Mouse (Mus musculus) midbrain, postnatal 0 days (tissue): ENCODE results near the gene Irf2bpl. TPM values are rescaled to one million over a fixed set of nuclear protein-coding genes. Genes with fewer than 3 reads are reported as not detected.
A peak's percentile ranks its signal among the peaks of the same experiment; 100 is the strongest.

Experiments used
- ATAC-seq: fragments of 200-750 bp; cut with Nextera tagmentation; 2 replicates; pipeline ENCODE4 v1.8.0; 2017; ENCODE audit warnings: moderate number of reproducible peaks, mild to moderate bottlenecking, moderate TSS enrichment, moderate library complexity; ENCODE audit not compliant: low FRiP score
- DNase-seq: peaks from one replicate; pipeline ENCODE4 v3.0.0-alpha.2; 2015; ENCODE audit warnings: low spot score
- H3K27ac ChIP-seq: fragments of 300-500 bp; sonication (generic); 2 replicates; pipeline ENCODE4 v1.5.1; 2014; ENCODE audit warnings: low read depth, mild to moderate bottlenecking, low read length, mixed read lengths
- H3K27me3 ChIP-seq: fragments of 300-500 bp; sonication (generic); 2 replicates; pipeline ENCODE4 v1.6.1; 2014; ENCODE audit warnings: low read length, control low read depth, mixed read lengths; ENCODE audit not compliant: insufficient read depth
- H3K36me3 ChIP-seq: fragments of 300-500 bp; sonication (generic); 2 replicates; pipeline ENCODE4 v1.6.1; 2014; ENCODE audit warnings: low read length, control low read depth, mixed read lengths; ENCODE audit not compliant: insufficient read depth
- H3K4me1 ChIP-seq: fragments of 300-500 bp; sonication (generic); 2 replicates; pipeline ENCODE4 v1.6.1; 2014; ENCODE audit warnings: mild to moderate bottlenecking, control low read depth, antibody characterized with exemption, low read length, mixed read lengths; ENCODE audit not compliant: insufficient read depth
- H3K4me2 ChIP-seq: fragments of 300-500 bp; sonication (generic); 2 replicates; pipeline ENCODE4 v1.6.1; 2014; ENCODE audit warnings: low read depth, mild to moderate bottlenecking, low read length, mixed read lengths; ENCODE audit not compliant: poor library complexity, severe bottlenecking
- H3K4me3 ChIP-seq: fragments of 300-500 bp; sonication (generic); 2 replicates; pipeline ENCODE4 v1.5.1; 2014; ENCODE audit warnings: low read depth, mild to moderate bottlenecking, low read length, moderate library complexity
- H3K9ac ChIP-seq: fragments of 300-500 bp; sonication (generic); replicated peaks from 2 replicates; pipeline ENCODE4 v1.6.1; 2014; ENCODE audit warnings: mild to moderate bottlenecking, low read length, moderate library complexity, mixed read lengths; ENCODE audit not compliant: poor library complexity, severe bottlenecking
- H3K9me3 ChIP-seq: fragments of 300-500 bp; sonication (generic); 2 replicates; pipeline ENCODE4 v1.6.1; 2016; ENCODE audit warnings: low read length, control low read depth
- CTCF ChIP-seq: IDR thresholded peaks from 2 replicates; pipeline ENCODE4 v1.5.1; 2016; ENCODE audit warnings: antibody characterized with exemption, mild to moderate bottlenecking
- WGBS: fragments of 180-500 bp; shearing (Covaris S2); extraction: QIAGEN DNeasy Blood & Tissue Kit; methylation state at CpG from one replicate; pipeline ENCODE4 v1.1.7; 2014; 5-methylcytosine and 5-hydroxymethylcytosine counted together
- polyA plus RNA-seq: library from polyadenylated mRNA; unstranded; fragments of >200 nt; fragmentation: Nextera tagmentation; extraction: Ambion mirVana; gene quantifications from 2 replicates; pipeline ENCODE4 v1.2.1, GENCODE M21; 2015
- total RNA-seq: library from RNA; depleted of rRNA; stranded (reverse); fragments of >200 nt; gene quantifications from 2 replicates; pipeline ENCODE4 v1.2.3, GENCODE M21; 2014

Gene Irf2bpl
- total and polyA plus RNA-seq, 2 experiments from 2014 or later, result 86.2 to 191 TPM

DNA sequence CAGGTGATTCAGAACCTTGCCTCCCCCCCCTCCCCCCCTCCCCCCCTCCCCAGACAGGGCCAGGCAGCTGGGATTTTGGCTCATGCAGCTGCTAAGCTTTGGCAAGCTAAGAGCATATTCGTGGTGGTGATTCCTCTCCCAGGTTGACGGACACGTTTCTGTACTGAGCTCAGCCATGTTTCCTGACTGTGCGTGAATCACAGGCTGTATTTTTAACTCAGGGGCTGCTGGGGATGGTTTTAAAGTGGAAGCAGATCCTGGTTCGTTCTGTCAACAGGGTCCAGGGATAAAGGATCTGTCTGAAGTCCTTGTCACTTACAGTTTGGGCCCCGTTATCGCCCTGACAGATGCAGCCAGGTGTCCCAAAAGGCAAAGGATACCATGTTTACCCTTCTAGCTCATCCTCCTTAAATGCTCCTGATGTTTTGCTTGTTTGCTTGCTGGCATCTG, 11.9 kb upstream of the Irf2bpl start:
- TF ChIP-seq CTCF, result no peak
- no peak overlapping the region for H3K4me3 ChIP-seq
- peaks cover 46% of the 10 kb centered on the region for H3K4me1 ChIP-seq
- under 1% methylated on average over 7 of the region's 7 CpGs for WGBS
- ATAC-seq, result no peak
- peak overlapping the region; percentile 48 for H3K9ac ChIP-seq
- DNase-seq, result no peak
- H3K4me2 ChIP-seq, result peak overlapping the region; percentile 46
- no peaks in the 10 kb centered on the region for H3K36me3 ChIP-seq
- no peaks in the 10 kb centered on the region for H3K27me3 ChIP-seq
- H3K9me3 ChIP-seq, result no peaks in the 10 kb centered on the region
- peak overlapping the region; percentile 94 for H3K27ac ChIP-seq

DNA sequence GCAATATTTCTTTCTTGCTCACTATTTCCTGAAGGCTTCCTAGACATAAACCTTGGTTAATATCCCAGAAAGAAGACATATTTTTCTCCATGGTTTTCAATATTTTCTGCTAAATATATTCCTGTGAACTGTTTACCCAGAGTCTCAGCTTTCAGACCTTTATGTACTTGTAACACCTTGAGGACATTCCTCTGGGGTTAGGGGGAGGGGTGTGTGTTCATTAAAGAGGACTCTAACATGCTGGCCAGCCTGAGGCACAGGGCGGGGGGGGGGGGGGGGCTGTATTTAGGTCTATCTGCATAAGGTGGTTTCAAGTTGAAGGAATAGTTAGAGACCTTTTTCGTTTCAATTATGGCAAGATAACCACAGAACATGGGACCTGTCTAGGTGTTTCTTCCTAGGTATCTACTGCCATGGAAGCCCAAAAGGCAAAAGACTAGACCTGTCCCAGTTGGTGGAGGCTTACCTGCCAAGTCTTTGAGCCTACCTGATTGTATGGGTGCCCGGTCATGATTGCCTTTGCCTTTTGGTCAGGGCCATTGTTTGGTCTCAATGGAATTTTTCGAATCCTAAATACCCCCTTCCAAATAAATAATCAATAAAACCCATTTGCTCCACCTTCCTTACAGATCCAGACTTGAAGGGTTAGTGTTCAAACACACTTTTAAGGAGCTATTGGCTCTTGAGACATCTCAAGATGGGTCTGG, 11.3 kb upstream of the Irf2bpl start:
- H3K4me3 ChIP-seq, result peak overlapping the region; percentile 24; the same call in 1 of the 2 replicates
- H3K27me3 ChIP-seq, result no peaks in the 10 kb centered on the region
- peak overlapping the region; percentile 46 for H3K4me2 ChIP-seq
- peak overlapping the region; percentile 48 for H3K9ac ChIP-seq
- ATAC-seq (no peak), DNase-seq (no peak)
- TF ChIP-seq CTCF, result no peak
- peaks cover 51% of the 10 kb centered on the region for H3K4me1 ChIP-seq
- H3K9me3 ChIP-seq, result no peaks in the 10 kb centered on the region
- no peaks in the 10 kb centered on the region for H3K36me3 ChIP-seq
- peak overlapping the region; percentile 94 for H3K27ac ChIP-seq
- 41% methylated on average over 3 of the region's 4 CpGs for WGBS

DNA sequence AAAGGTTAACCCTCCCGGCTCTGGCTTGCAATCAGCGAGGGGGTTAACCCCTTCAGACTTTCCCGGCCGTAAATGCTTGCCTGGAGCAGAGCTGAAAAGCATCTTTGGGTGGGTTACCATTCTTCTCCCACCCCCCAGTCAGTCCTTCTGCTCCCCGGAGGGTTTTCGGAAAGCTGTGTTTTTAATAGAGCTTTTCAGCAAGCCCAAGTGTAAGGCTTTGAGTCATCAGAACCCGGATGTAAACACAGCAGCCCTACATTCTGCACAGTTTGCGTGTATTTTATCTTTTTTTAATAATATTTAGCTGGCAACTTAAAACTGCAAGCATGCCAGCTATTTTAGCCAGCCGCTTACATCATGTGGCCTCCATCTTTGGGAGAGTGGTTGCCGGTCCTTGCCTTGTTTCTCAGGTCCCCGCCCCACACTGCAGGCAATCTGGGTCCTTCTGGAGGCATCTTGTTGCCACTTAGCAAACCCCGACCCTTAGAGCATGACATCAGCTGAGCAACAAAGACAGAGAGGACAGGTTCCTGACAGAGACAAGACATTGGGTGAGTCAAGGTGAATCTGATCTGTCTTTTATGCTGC, 10.3 kb upstream of the Irf2bpl start:
- Histone ChIP-seq H3K9me3 (no peaks in the 10 kb centered on the region), H3K36me3 (no peaks in the 10 kb centered on the region), H3K4me1 (peaks cover 60% of the 10 kb centered on the region), H3K4me2 (peak overlapping the region; percentile 46), H3K4me3 (peak overlapping the region; percentile 24), H3K27ac (peak overlapping the region; percentile 94), H3K9ac (peak overlapping the region; percentile 34; the same call in 1 of the 2 replicates), H3K27me3 (no peaks in the 10 kb centered on the region)
- peak; percentile 27 for ATAC-seq
- no peak for TF ChIP-seq CTCF
- WGBS, result under 1% methylated on average over 12 of the region's 12 CpGs
- DNase-seq, result peak; percentile 78

DNA sequence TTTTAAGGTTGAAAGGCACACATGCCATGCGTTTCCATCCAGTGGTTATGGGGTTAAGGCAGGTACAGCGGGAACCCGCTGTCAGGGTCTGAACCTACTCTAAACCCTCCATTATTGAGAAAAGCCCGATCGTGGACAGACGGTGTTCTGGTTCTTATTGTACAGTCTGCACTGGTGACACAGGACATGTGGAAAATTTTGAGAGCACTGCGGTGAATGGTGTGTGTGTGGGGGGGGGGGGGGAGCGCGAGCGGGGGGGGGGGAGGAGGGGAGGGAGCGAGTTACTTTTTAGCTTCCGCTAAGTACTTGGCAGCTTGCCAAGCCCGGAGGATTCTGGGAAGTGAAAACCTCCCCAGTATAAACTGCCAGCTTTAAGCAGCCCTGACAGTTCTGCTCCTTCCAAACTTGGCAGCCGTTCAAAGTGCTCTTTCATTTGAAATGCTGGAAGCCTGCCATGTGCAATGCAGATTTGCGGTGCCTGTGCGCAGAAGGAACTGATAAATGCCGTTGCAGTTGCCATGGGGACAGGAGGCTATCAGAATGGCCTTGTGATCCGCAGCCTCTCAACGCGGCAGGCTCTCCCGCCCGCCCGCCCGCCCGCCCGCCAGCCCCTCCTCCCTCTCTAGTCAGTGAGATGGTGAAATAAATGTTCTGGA, 9.7 kb upstream of the Irf2bpl start:
- peak; percentile 100 for DNase-seq
- peak; percentile 91 for ATAC-seq
- H3K4me2 ChIP-seq, result peak overlapping the region; percentile 46
- peak overlapping the region; percentile 95 for H3K27ac ChIP-seq
- no peaks in the 10 kb centered on the region for H3K9me3 ChIP-seq
- H3K9ac ChIP-seq, result peak overlapping the region; percentile 42; the same call in 1 of the 2 replicates
- TF ChIP-seq CTCF, result no peak
- H3K36me3 ChIP-seq, result no peaks in the 10 kb centered on the region
- 0% methylated on average over 23 of the region's 26 CpGs for WGBS
- peaks cover 64% of the 10 kb centered on the region for H3K4me1 ChIP-seq
- H3K4me3 ChIP-seq, result peak overlapping the region; percentile 24
- no peaks in the 10 kb centered on the region for H3K27me3 ChIP-seq

DNA sequence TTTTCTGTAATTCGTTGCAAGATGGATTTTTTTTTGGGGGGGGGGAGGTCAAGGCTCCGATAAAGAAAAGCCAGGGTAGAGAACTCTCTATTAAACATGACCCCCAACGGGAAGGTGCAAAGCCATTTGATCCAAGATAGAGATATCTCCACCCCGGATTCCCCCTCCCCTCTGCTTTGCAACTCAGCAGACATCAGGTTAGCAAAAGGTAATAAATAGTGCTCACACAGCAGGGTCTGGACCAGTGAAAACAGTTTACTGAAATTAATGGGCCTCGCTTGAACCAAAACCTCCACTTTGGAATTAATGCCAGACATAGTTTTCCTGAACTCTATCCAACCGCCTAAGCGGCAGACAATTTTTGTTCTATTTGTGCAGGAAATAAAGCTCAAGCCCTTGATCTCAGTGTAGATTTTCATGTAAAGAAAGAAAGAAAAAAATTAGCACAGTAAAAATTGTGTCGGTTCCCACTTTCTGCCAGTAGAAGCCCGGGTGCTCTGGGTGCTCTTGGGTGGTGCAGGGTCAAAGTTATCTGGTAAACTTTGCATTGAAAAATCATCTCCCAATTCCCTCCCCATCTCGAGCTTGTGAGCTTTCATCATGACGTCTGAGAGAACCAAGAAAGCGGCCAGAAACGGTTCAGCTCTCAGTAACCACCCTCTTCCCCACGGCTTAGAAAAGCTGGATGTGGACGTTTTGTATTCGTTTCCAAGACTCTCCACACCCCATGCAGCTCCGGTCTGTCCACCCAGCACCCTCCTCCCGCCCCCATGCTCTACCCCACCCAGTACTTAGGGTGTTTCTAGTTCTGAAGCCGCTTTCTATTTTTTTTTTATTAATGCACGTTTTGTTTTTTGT, 9.0 kb upstream of the Irf2bpl start:
- no peaks in the 10 kb centered on the region for H3K36me3 ChIP-seq
- H3K9ac ChIP-seq, result peak overlapping the region; percentile 42; the same call in 1 of the 2 replicates
- H3K9me3 ChIP-seq, result no peaks in the 10 kb centered on the region
- no peak for TF ChIP-seq CTCF
- H3K27me3 ChIP-seq, result no peaks in the 10 kb centered on the region
- ATAC-seq, result no peak
- DNase-seq, result no peak
- H3K4me1 ChIP-seq, result peaks cover 68% of the 10 kb centered on the region
- under 1% methylated on average over 20 of the region's 20 CpGs for WGBS
- H3K4me2 ChIP-seq, result peak overlapping the region; percentile 44
- peak overlapping the region; percentile 18; the same call in 1 of the 2 replicates for H3K4me3 ChIP-seq
- peak overlapping the region; percentile 95 for H3K27ac ChIP-seq
